Mouse (Mus musculus): ENCODE measurements around the gene Ano6. TPM values are rescaled to one million over a fixed set of nuclear protein-coding genes. Genes with fewer than 3 reads are reported as not detected.

Ano6 gene
- total and polyA plus RNA-seq, 3 experiments: 0.01 to 0.49 TPM; not detected in 1

GRCm38 (mm10) chr15:95989496-95990124, 199.0 kb downstream of the Ano6 start:
- Histone ChIP-seq H3K4me3 (ENCODE audit: low read depth, low read length) (no peak overlapping the region), H3K27me3 (ENCODE audit: insufficient read depth, low read length) (no peaks in the 10 kb centered on the region), H3K9me3 (replicated peaks) (peaks cover 7% of the 10 kb centered on the region), H3K36me3 (replicated peaks) (no peaks in the 10 kb centered on the region), H3K4me1 (ENCODE audit: insufficient read depth, low read depth, low read length) (no peaks in the 10 kb centered on the region)
- DNase-seq (ENCODE audit: low spot score) (no peak), ATAC-seq (ENCODE audit: extremely low read depth, insufficient number of reproducible peaks, low FRiP score, poor library complexity, severe bottlenecking) (no peak)
- TF ChIP-seq POLR2AphosphoS5 (IDR thresholded peaks at IDR 0.05; ENCODE audit: insufficient replicate concordance, low read depth, low read length) (no peak), CTCF (IDR thresholded peaks at IDR 0.05; ENCODE audit: low read depth, low read length) (no peak), GATA1 (IDR thresholded peaks at IDR 0.05; ENCODE audit: borderline replicate concordance, low read length) (no peak), GATA2 (IDR thresholded peaks at IDR 0.05; ENCODE audit: borderline replicate concordance, low read depth, low read length) (no peak), TAL1 (conservative IDR thresholded peaks at IDR 0.05; ENCODE audit: low read depth, low read length) (no peak)

- Histone ChIP-seq H3K4me1 (ENCODE audit: insufficient read depth, low read depth, low read length) (no peaks in the 10 kb centered on the region), H3K36me3 (replicated peaks) (no peaks in the 10 kb centered on the region), H3K27me3 (ENCODE audit: insufficient read depth, low read length) (no peaks in the 10 kb centered on the region), H3K4me3 (ENCODE audit: low read depth, low read length) (no peak overlapping the region), H3K9me3 (replicated peaks) (peaks cover 12% of the 10 kb centered on the region; the same call in 1 of the 2 replicates)
- TF ChIP-seq GATA1 (IDR thresholded peaks at IDR 0.05; ENCODE audit: borderline replicate concordance, low read length) (no peak), GATA2 (IDR thresholded peaks at IDR 0.05; ENCODE audit: borderline replicate concordance, low read depth, low read length) (no peak), POLR2AphosphoS5 (IDR thresholded peaks at IDR 0.05; ENCODE audit: insufficient replicate concordance, low read depth, low read length) (no peak), TAL1 (conservative IDR thresholded peaks at IDR 0.05; ENCODE audit: low read depth, low read length) (no peak), CTCF (IDR thresholded peaks at IDR 0.05; ENCODE audit: low read depth, low read length) (no peak)
- ATAC-seq (ENCODE audit: extremely low read depth, insufficient number of reproducible peaks, low FRiP score, poor library complexity, severe bottlenecking): no peak
- no peak for DNase-seq (ENCODE audit: low spot score)
Measured at GRCm38 (mm10) chr15:96002958-96003601, 212.4 kb downstream of the Ano6 start.

- DNase-seq (ENCODE audit: low spot score): no peak
- peaks cover 35% of the 10 kb centered on the region for H3K9me3 ChIP-seq (replicated peaks)
- TF ChIP-seq GATA2 (IDR thresholded peaks at IDR 0.05; ENCODE audit: borderline replicate concordance, low read depth, low read length) (no peak), GATA1 (IDR thresholded peaks at IDR 0.05; ENCODE audit: borderline replicate concordance, low read length) (no peak), CTCF (IDR thresholded peaks at IDR 0.05; ENCODE audit: low read depth, low read length) (no peak), TAL1 (conservative IDR thresholded peaks at IDR 0.05; ENCODE audit: low read depth, low read length) (no peak), POLR2AphosphoS5 (IDR thresholded peaks at IDR 0.05; ENCODE audit: insufficient replicate concordance, low read depth, low read length) (no peak)
- no peaks in the 10 kb centered on the region for H3K4me1 ChIP-seq (ENCODE audit: insufficient read depth, low read depth, low read length)
- no peak for ATAC-seq (ENCODE audit: extremely low read depth, insufficient number of reproducible peaks, low FRiP score, poor library complexity, severe bottlenecking)
- H3K36me3 ChIP-seq (replicated peaks): no peaks in the 10 kb centered on the region
- H3K27me3 ChIP-seq (ENCODE audit: insufficient read depth, low read length): no peaks in the 10 kb centered on the region
- no peak overlapping the region for H3K4me3 ChIP-seq (ENCODE audit: low read depth, low read length)
Measured at GRCm38 (mm10) chr15:96011640-96012390, 221.2 kb downstream of the Ano6 start.

GRCm38 (mm10) chr15:96012391-96012775, 221.7 kb downstream of the Ano6 start:
- Histone ChIP-seq H3K4me3 (ENCODE audit: low read depth, low read length) (no peak overlapping the region), H3K27me3 (ENCODE audit: insufficient read depth, low read length) (no peaks in the 10 kb centered on the region), H3K9me3 (replicated peaks) (peaks cover 39% of the 10 kb centered on the region), H3K36me3 (replicated peaks) (no peaks in the 10 kb centered on the region), H3K4me1 (ENCODE audit: insufficient read depth, low read depth, low read length) (no peaks in the 10 kb centered on the region)
- DNase-seq (ENCODE audit: low spot score) (no peak), ATAC-seq (ENCODE audit: extremely low read depth, insufficient number of reproducible peaks, low FRiP score, poor library complexity, severe bottlenecking) (no peak)
- TF ChIP-seq TAL1 (conservative IDR thresholded peaks at IDR 0.05; ENCODE audit: low read depth, low read length) (no peak), POLR2AphosphoS5 (IDR thresholded peaks at IDR 0.05; ENCODE audit: insufficient replicate concordance, low read depth, low read length) (no peak), GATA2 (IDR thresholded peaks at IDR 0.05; ENCODE audit: borderline replicate concordance, low read depth, low read length) (no peak), CTCF (IDR thresholded peaks at IDR 0.05; ENCODE audit: low read depth, low read length) (no peak), GATA1 (IDR thresholded peaks at IDR 0.05; ENCODE audit: borderline replicate concordance, low read length) (no peak)

GRCm38 (mm10) chr15:96014501-96014900, 223.9 kb downstream of the Ano6 start:
- no peaks in the 10 kb centered on the region for H3K27me3 ChIP-seq (ENCODE audit: insufficient read depth, low read length)
- H3K36me3 ChIP-seq (replicated peaks): no peaks in the 10 kb centered on the region
- H3K9me3 ChIP-seq (replicated peaks): peaks cover 33% of the 10 kb centered on the region
- H3K4me3 ChIP-seq (ENCODE audit: low read depth, low read length): no peak overlapping the region
- ATAC-seq (ENCODE audit: extremely low read depth, insufficient number of reproducible peaks, low FRiP score, poor library complexity, severe bottlenecking) (no peak), DNase-seq (ENCODE audit: low spot score) (no peak)
- no peaks in the 10 kb centered on the region for H3K4me1 ChIP-seq (ENCODE audit: insufficient read depth, low read depth, low read length)
- TF ChIP-seq GATA2 (IDR thresholded peaks at IDR 0.05; ENCODE audit: borderline replicate concordance, low read depth, low read length) (no peak), GATA1 (IDR thresholded peaks at IDR 0.05; ENCODE audit: borderline replicate concordance, low read length) (no peak), CTCF (IDR thresholded peaks at IDR 0.05; ENCODE audit: low read depth, low read length) (no peak), TAL1 (conservative IDR thresholded peaks at IDR 0.05; ENCODE audit: low read depth, low read length) (no peak), POLR2AphosphoS5 (IDR thresholded peaks at IDR 0.05; ENCODE audit: insufficient replicate concordance, low read depth, low read length) (no peak)

- no peak overlapping the region for H3K4me3 ChIP-seq (ENCODE audit: low read depth, low read length)
- DNase-seq (ENCODE audit: low spot score) (no peak), ATAC-seq (ENCODE audit: extremely low read depth, insufficient number of reproducible peaks, low FRiP score, poor library complexity, severe bottlenecking) (no peak)
- H3K9me3 ChIP-seq (replicated peaks): peaks cover 25% of the 10 kb centered on the region
- no peak for TF ChIP-seq TAL1 (conservative IDR thresholded peaks at IDR 0.05; ENCODE audit: low read depth, low read length)
- TF ChIP-seq GATA2 (IDR thresholded peaks at IDR 0.05; ENCODE audit: borderline replicate concordance, low read depth, low read length): no peak
- TF ChIP-seq GATA1 (IDR thresholded peaks at IDR 0.05; ENCODE audit: borderline replicate concordance, low read length): no peak
- no peak for TF ChIP-seq POLR2AphosphoS5 (IDR thresholded peaks at IDR 0.05; ENCODE audit: insufficient replicate concordance, low read depth, low read length)
- TF ChIP-seq CTCF (IDR thresholded peaks at IDR 0.05; ENCODE audit: low read depth, low read length): no peak
- no peaks in the 10 kb centered on the region for H3K4me1 ChIP-seq (ENCODE audit: insufficient read depth, low read depth, low read length)
- no peaks in the 10 kb centered on the region for H3K27me3 ChIP-seq (ENCODE audit: insufficient read depth, low read length)
- H3K36me3 ChIP-seq (replicated peaks): no peaks in the 10 kb centered on the region
Measured at GRCm38 (mm10) chr15:96020465-96020864, 229.8 kb downstream of the Ano6 start.
